Comparison of ENCODE assay signal across 19 mouse cellular contexts in genomic region chr8:90490734-90491441, GRCm38 (mm10).
A peak's percentile ranks its signal among the peaks of the same experiment; 100 is the strongest.
DNase-seq lines count a peak whose midpoint lies in the region; ATAC-seq and TF ChIP-seq lines count a peak whose summit lies in the region.
"Had no signal": no experiment of that assay in that cellular context is flagged by ENCODE, and none has a peak within 500 bp of the region (broad histone marks: within the 10 kb centered on the region; RNA-seq: fewer than 3 reads in every experiment).

No protein-coding gene starts in this region.

- H3K36me3 ChIP-seq in heart, embryonic 11.5 days (ENCODE audit: control insufficient read depth, insufficient read depth, low read length) = no peaks in the 10 kb centered on the region
- H3K36me3 ChIP-seq in neural tube, embryonic 12.5 days = no peaks in the 10 kb centered on the region
- H3K36me3 ChIP-seq in midbrain, embryonic 10.5 days = no peaks in the 10 kb centered on the region
- no peaks in the 10 kb centered on the region for H3K36me3 ChIP-seq in liver, postnatal 0 days (replicated peaks; ENCODE audit: insufficient read depth, low read length)
- H3K36me3 ChIP-seq: G1E had no signal

- no peak for DNase-seq in heart, postnatal 14 days
- no peak for DNase-seq in neural tube, embryonic 10.5 days (ENCODE audit: extremely low spot score, low spot score)
- DNase-seq in midbrain, embryonic 10.5 days (ENCODE audit: low spot score) = no peak
- DNase-seq in retina, embryonic 14.5 days (ENCODE audit: low spot score) = peak; percentile 31
- DNase-seq in liver, postnatal 0 days = no peak
- no peak for DNase-seq in lung, adult 18-20 months
- DNase-seq: B cell, adult 2 months; cerebellum, adult 2 months; embryo, embryonic 11 days; gastrocnemius, postnatal 10 days; kidney, postnatal 25 days; lung, embryonic 14.5 days; right cerebral cortex, postnatal 14 days; thymus, postnatal 25 days had no signal

- H3K27me3 ChIP-seq in heart, embryonic 11.5 days (ENCODE audit: control insufficient read depth, insufficient read depth, low read length) = no peaks in the 10 kb centered on the region
- H3K27me3 ChIP-seq in neural tube, embryonic 12.5 days (replicated peaks) = no peaks in the 10 kb centered on the region
- no peaks in the 10 kb centered on the region for H3K27me3 ChIP-seq in midbrain, embryonic 10.5 days (ENCODE audit: low read depth, poor library complexity, severe bottlenecking)
- H3K27me3 ChIP-seq in liver, postnatal 0 days (ENCODE audit: insufficient read depth, low read length) = no peaks in the 10 kb centered on the region
- H3K27me3 ChIP-seq: megakaryocyte, embryonic 14.5 days had no signal

- TF ChIP-seq CTCF in liver, postnatal 0 days (IDR thresholded peaks at IDR 0.05; ENCODE audit: low read depth) = no peak

- TF ChIP-seq EP300 in liver, postnatal 0 days (IDR thresholded peaks at IDR 0.05; ENCODE audit: low read depth) = no peak

- peaks cover 4% of the 10 kb centered on the region; the same call in 1 of the 2 replicates for H3K4me1 ChIP-seq in heart, embryonic 11.5 days (ENCODE audit: control insufficient read depth, insufficient read depth, low read length)
- H3K4me1 ChIP-seq in neural tube, embryonic 12.5 days = peaks cover 27% of the 10 kb centered on the region
- peaks cover 58% of the 10 kb centered on the region for H3K4me1 ChIP-seq in midbrain, embryonic 10.5 days
- H3K4me1 ChIP-seq in liver, postnatal 0 days (ENCODE audit: insufficient read depth) = no peaks in the 10 kb centered on the region
- H3K4me1 ChIP-seq: megakaryocyte, embryonic 14.5 days had no signal

- intact Hi-C loops in heart, postnatal 14 days (cut with DNase I) = no loop called here

- H3K27ac ChIP-seq in heart, embryonic 11.5 days (ENCODE audit: low read depth, low read length) = no peak overlapping the region
- H3K27ac ChIP-seq in neural tube, embryonic 12.5 days = no peak overlapping the region
- H3K27ac ChIP-seq in midbrain, embryonic 10.5 days (replicated peaks) = peak overlapping the region; percentile 47
- no peak overlapping the region for H3K27ac ChIP-seq in liver, postnatal 0 days (ENCODE audit: low read depth)

- no peak overlapping the region for H3K4me3 ChIP-seq in heart, embryonic 11.5 days (ENCODE audit: low read depth, low read length)
- H3K4me3 ChIP-seq in neural tube, embryonic 12.5 days = no peak overlapping the region
- H3K4me3 ChIP-seq in midbrain, embryonic 10.5 days = no peak overlapping the region
- H3K4me3 ChIP-seq in liver, postnatal 0 days (ENCODE audit: low read depth, low read length) = no peak overlapping the region
- H3K4me3 ChIP-seq: megakaryocyte, embryonic 14.5 days had no signal

- H3K9ac ChIP-seq in heart, embryonic 11.5 days (ENCODE audit: low read depth, low read length) = no peak overlapping the region
- no peak overlapping the region for H3K9ac ChIP-seq in neural tube, embryonic 12.5 days
- H3K9ac ChIP-seq in liver, postnatal 0 days (replicated peaks) = no peak overlapping the region
- H3K9ac ChIP-seq: lung, embryonic 14.5 days had no signal

- no peak for ATAC-seq in heart, embryonic 11.5 days (replicated peaks; ENCODE audit: insufficient number of reproducible peaks, low FRiP score, low TSS enrichment)
- ATAC-seq in neural tube, embryonic 12.5 days (ENCODE audit: low FRiP score, low read depth) = peak; percentile 33; the same call in 1 of the 2 replicates
- ATAC-seq in liver, postnatal 0 days = no peak
- ATAC-seq: intestine, postnatal 0 days had no signal

- H3K9me3 ChIP-seq in heart, embryonic 11.5 days (replicated peaks; ENCODE audit: control insufficient read depth, low read length) = no peaks in the 10 kb centered on the region
- H3K9me3 ChIP-seq in neural tube, embryonic 12.5 days = no peaks in the 10 kb centered on the region
- no peaks in the 10 kb centered on the region for H3K9me3 ChIP-seq in midbrain, embryonic 10.5 days (replicated peaks)
- no peaks in the 10 kb centered on the region for H3K9me3 ChIP-seq in liver, postnatal 0 days (ENCODE audit: low read length)

- 53% methylated on average over 17 of the region's 17 CpGs for WGBS in heart, embryonic 11.5 days (ENCODE audit: insufficient replicate concordance)
- 59% methylated on average over 17 of the region's 17 CpGs for WGBS in neural tube, embryonic 12.5 days
- WGBS in midbrain, embryonic 10.5 days = 67% methylated on average over 17 of the region's 17 CpGs
- 64% methylated on average over 17 of the region's 17 CpGs for WGBS in liver, postnatal 0 days (ENCODE audit: insufficient replicate concordance)

- peak overlapping the region; percentile 36 for H3K4me2 ChIP-seq in heart, embryonic 11.5 days
- peak overlapping the region; percentile 17; the same call in 1 of the 2 replicates for H3K4me2 ChIP-seq in neural tube, embryonic 12.5 days (replicated peaks)
- H3K4me2 ChIP-seq in liver, postnatal 0 days (ENCODE audit: low read depth, low read length) = no peak overlapping the region
- H3K4me2 ChIP-seq: lung, embryonic 14.5 days had no signal
